Mouse (Mus musculus) lung, adult 2 months (tissue): ENCODE results near the gene Fnbp1.

Source experiments
- CTCF ChIP-seq: fragments of 200-500 bp; IDR thresholded peaks from 2 replicates; pipeline ENCODE4 v1.5.1; 2011; ENCODE audit warnings: mild to moderate bottlenecking, low read length, control low read depth; ENCODE audit not compliant: insufficient read depth
- POLR2A ChIP-seq: fragments of 200-500 bp; IDR thresholded peaks from 2 replicates; pipeline ENCODE4 v1.6.1; 2011; ENCODE audit warnings: low read depth, mild to moderate bottlenecking, control low read depth, low read length, borderline replicate concordance; ENCODE audit errors: extremely low read depth

DNA sequence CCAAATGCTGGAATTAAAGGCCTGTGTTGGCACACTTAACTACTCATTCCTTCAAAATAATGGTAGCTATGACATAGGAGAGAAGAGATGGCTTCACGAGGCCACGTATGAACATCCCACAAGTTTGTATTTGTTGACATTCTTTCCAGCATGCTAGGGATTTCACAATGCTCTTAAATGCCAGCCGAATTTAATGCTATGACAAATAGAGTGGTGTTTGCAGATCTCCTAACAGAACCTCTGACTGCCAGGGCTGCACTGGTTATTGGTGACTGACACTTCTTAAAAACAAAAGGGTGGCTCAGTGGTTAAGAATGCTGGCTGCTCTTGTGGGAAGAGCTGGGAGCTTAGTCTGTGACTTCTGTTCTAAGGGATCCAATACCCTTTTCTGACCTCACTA is 48.9 kb downstream of the Fnbp1 start:
- TF ChIP-seq POLR2A = no peak
- no peak for TF ChIP-seq CTCF
